Mouse (Mus musculus): ENCODE data around the gene Rnf149.
"Not testable (repeated sequence)": the region's sequence is repeated elsewhere in the genome, so short reads cannot be mapped to it uniquely, and the experiment has no call there.

The Rnf149 gene

GRCm38 (mm10) chr1:39577253-39577705, at the start of gene Rnf149:
Rnf149 (minus strand) TSS chr1:39577405.
- DNase-seq: peak; percentile 98

DNA sequence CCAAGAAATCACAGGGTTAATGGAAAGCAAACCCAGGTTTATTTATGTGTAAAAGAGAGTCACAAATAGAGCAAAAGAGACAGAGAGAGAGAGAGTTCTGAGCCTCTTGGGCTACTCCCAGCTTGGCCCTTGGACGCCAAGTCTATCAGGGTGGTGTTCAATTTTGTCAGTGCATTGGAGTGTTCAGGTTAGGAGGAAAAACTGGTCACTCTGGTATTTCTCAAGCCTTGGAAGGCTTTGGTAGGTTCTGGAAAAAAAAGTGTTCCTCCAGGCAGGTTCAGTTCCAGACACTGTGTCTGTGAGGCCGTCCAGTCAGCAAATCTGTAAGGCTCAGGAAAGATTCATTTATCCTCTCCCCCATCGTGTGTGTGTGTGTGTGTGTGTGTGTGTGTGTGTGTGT, 48.3 kb upstream of the Rnf149 start:
- DNase-seq: no peak

GRCm38 (mm10) chr1:39623729-39624128, 46.5 kb upstream of the Rnf149 start:
- no peak for DNase-seq

- DNase-seq: no peak
These were observed 45.9 kb upstream of the Rnf149 start for GRCm38 (mm10) chr1:39623106-39623505.

- no peak for DNase-seq
These were observed 41.3 kb upstream of the Rnf149 start for GRCm38 (mm10) chr1:39618524-39618923.

- DNase-seq: no peak
These were observed 38.3 kb upstream of the Rnf149 start for GRCm38 (mm10) chr1:39615526-39615925.

DNA sequence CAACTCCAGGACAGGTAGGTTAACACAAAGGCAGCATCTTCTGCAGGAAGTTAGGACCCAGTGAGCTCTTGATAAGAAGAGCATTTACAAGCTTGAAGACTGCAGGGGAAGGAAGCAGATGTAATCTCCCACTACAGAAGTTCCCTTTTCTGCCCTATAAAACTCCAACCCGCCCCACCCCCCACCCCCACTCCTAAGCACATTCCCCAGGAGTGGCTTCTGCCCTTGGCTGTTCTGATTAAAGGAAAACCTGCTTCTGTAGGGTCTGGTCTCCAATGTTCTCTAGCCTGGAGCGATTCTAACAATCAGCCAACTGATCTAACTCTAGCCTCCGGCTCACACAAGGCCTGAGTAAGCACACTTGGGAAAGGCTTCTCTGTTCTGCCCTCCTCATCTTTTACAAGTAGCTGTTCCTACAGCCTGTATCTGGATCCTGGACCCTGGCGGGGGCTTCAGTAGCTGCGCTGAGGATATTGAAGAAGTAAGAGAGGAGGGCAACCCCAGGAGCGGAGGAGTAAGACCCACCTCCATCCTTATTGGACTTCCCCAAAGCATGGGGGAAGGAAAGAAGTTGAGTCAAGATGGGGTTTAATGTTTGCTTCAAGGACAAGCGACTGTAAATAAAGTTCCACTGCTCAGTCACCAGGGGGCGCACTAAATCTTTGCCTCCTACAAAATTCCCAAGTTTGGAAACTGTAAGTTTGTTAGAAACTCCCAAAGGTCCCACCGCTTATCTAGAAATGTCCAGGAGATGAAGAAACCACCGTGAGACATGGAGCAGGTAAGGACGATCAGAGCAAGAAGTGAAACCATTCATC, 37.5 kb upstream of the Rnf149 start:
- peak; percentile 62 for DNase-seq

DNA sequence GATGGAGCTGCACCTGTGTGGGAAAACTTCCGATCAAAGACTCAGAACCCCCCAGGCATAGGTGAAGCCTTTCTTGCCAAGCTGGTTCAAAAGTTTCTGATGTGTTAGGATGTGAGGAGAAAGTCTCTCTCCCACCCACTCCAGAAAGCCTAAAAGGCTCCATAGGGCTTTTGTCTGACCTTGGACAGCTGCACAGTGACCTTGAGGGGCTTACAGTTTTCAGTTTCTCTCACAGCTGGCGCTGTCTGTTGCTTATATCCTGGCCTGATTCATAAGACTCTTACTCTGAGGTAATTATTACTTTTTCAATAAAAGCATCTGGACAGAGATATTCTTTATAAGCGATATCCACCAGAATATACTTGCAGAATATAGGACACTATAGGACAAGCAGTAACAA, 35.9 kb upstream of the Rnf149 start:
- DNase-seq: no peak

DNA sequence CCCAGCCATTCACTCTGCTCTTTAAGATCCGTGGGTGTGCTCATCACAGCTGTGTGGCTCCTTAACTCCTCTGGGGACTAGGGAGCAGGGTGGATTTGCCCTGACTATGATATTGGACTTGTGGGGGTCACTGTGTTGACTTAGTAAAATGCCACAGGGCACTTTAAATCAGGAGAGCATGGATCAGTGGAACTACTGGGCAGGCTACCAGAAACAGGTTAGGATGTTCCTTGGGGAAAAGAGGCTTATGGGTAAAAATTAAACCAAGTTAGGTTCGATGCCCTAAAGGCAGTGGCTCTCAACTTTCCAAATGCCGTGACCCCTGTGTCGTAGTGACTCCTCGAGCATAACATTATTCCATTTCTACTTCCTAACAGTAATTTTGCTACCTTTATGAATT, 35.3 kb upstream of the Rnf149 start:
- no peak for DNase-seq

GRCm38 (mm10) chr1:39608534-39608933, 31.3 kb upstream of the Rnf149 start:
- no peak for DNase-seq

DNA sequence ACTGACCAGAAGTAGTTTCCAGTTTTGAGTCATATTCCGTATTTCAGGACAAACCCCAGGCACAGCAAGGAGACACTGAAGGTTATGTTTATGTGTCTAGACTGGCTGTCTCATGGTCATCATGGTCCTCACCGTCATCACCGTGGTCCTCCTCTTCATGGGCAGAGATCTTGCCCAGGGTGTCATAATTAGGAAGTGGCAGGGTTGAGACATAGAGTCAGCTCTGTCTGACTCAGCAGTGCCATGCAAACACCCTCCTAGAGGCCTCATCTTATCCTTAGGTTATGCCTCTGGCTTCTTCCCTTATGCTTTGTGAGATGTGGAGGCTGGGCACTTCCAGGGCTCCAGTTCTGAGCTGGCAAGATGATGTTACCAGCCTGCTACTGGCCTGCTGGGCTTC, 25.3 kb upstream of the Rnf149 start:
- DNase-seq: no peak

DNA sequence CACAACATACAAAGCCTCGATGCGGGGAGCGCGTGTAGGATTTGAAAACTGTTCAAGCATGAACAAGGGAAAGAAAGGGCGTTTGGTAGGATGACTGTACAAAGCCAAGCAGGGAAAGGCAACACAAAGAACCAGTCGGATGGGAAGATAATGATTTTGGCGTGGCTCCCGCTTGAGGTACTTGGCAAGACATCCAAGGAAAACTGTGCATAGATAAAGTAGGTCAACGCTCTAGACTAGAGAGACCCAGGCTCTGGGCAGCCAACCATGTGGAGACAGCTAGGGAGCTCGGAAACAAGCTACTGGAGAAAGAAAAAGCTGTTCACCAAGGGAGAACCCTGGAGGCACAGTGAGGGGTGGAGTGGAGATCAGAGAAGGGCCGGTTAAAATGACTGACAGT, 21.5 kb upstream of the Rnf149 start:
- DNase-seq: no peak

GRCm38 (mm10) chr1:39597135-39597534, 19.9 kb upstream of the Rnf149 start:
- not testable (repeated sequence) for DNase-seq

- no peak for DNase-seq
These were observed 16.6 kb upstream of the Rnf149 start for GRCm38 (mm10) chr1:39593836-39594235.

DNA sequence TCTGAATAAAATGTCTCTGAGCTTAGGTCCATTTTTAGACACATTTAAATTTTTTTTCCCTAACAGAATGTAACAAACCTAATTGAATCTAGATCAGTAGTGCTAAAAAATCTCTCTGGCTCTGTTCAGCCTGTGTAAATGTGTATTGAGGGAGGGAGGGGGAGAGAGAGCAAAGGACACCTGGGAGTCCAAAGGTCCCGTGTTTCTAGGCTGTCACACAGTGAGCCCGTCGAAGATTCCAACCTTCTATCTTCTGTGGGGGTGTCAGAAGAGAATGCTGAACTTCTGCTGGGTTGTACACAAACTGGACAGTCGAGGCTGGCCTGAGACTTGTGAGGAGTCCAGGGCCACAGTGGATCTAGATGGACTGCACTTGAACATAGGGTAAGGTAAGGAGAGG, 14.9 kb upstream of the Rnf149 start:
- DNase-seq: no peak

- DNase-seq: not testable (repeated sequence)
These were observed 14.4 kb upstream of the Rnf149 start for GRCm38 (mm10) chr1:39591557-39591956.

DNA sequence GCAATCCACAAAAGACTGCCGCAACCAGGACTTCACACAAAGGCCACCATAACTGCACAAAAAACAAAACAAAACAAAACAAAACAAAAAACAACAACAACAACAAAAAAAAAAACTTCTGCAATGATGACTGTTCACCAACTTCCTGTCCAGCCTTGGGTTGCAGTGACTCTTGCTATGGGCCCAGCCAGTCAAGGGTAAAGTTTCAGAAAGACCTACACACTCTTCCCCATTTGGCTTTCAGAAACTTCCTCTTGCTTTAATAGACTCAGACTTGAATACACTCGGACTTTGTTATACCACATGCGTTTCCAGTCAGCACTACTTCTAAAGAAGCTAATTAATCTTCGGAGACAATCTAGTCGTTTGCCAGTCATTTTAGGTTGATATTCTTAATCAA, 13.0 kb upstream of the Rnf149 start:
- no peak for DNase-seq

DNA sequence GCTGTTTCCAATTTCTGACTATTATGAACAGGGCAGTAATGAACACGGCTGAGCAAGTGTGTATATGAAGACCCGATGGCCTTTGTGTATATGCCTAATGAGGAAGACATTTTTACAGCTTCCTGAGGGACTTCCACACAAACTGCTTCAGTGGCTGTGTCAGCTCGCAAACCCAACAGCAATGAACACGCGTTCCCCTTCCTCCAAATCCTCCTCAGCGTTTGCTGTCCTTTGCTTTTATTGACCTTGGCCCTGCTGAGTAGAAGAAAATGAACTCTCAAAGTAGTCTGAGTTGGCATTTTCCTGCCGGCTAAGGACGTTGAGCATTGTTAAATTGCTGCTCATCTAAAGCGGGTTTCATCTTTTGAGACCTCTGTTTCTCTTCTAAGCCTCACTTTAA, 8.2 kb upstream of the Rnf149 start:
- DNase-seq: no peak

GRCm38 (mm10) chr1:39583173-39583572, 6.0 kb upstream of the Rnf149 start:
- DNase-seq: no peak

DNA sequence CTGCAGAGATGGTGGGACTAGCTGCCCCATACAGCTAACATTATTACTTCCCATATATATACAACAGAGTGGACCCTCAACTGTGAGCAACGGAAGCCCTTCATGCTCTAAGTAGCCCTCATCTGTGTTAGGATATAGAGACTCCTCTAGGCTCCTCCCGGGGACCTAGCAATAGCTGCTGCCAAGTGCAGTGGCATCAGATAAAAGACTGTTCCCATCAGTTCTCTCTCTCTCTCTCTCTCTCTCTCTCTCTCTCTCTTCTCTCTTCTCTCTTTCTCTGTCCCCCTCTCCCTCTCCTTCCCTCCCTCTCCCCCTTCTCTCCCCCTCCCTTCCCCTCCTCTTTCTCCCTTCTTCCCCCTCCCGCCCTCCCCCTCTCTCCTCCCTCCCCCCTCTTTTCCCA, 4.0 kb upstream of the Rnf149 start:
- DNase-seq: no peak

DNA sequence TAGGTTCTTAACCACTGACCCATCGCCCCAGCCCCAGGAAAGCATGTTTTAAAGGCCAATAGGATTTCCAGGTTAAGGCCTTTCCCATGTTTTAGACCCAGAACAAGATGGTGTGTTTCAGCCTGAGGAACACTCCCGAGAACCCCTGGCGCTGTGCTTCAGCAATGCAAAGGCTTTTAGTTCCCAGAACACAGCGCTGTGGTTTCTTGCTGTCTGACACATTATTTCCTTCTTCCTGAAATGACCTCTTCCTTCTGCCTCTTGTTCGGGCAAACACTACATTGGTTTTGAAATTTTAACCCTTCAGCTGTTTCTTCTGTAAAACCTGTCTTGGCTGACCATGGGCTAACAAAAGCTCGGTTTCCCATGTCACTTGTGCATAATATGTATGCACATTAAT, 1.9 kb upstream of the Rnf149 start:
- DNase-seq: no peak

DNA sequence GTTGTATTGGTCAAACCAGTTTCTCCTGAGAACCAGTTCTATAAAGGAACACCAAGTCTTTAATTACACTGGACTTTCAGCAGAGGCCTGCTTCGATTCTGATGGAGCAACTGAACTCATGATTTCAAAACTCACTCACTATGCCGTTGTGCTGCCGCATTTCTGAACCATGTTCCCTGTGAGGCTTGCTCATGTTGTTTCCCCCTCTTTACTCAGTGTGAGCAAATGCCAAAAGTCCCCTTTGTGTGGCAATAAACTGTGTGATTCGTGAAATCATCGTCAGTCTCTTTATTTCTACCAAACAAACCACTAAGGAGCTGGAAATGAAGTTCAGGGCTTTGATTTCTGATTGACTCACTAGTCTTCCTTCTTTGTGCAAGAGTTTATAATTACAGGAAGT, 1.2 kb upstream of the Rnf149 start:
- DNase-seq: no peak

DNA sequence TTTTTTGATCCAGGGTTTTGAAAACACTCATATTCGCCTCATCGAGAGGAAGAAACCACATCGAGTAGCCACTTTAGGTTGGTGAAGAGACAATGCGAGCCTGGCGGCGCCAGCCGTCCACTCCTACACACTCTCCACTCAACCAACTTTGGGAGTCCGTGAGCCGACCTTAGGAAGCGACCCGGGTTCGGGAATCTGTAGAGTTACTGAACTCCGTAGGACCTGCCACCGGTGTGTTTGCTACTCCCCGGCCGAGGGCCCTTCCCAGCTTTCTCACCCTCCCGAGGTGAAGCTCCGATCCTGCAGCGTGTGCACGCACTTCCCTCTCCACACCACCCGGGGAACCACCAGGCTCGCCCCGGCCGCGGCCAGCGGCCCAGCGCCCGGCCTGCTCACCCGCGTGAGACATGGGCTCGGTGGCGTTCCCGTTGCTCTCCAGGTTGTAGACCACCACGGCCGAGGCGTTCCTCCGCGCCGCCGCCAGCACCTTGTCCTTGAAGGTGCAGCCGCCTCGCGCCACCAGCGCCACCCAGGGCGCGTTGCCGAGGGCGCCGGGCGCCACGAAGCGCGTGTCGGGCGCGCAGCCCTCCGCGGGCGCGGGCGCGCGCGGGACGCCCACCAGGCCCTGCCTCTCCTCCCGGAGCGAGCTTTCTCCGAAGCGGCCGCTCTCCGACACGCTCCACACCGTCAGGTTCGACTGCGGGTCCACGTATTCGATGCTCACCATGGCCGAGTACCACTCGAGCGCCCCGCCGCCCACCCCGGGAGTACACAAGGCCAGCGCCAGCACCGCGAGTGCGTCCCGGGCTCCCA, 568 bp downstream of the Rnf149 start:
- peak; percentile 52 for DNase-seq

DNA sequence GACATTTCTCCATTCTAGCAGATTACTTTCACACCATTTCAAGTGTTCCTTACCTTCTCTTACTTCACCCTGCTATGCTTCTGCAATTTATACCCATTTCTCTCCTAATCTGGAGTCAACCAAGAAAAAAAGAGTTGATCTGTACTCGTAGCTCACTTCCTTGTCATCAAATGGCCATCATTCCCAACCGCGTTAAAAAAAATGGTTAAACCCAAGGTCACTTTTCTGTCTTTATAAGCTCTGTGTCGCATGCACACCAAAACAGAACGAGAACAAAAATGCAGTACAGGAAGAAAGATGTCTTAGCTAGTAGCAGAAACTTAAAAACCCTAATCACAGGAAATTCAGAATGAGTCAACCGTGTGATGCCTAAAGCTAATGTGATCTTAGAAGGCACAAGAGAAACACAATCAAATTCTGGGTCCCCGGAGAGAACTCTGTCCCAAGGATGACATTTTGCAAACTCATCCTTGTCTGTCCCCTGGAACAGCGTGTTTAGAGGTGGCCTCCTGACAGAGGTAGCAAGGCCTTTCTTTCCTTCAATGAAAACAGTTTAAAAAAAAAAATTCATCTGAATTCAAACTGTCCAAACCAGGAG, 1.3 kb downstream of the Rnf149 start:
- no peak for DNase-seq
